ENCODE assay signal across 10 mouse cellular contexts in genomic region chr6:34637588-34638438, GRCm38 (mm10). TPM values are rescaled to one million over a fixed set of nuclear protein-coding genes. Genes with fewer than 3 reads are reported as not detected.
A peak's percentile ranks its signal among the peaks of the same experiment; 100 is the strongest.
DNase-seq lines count a peak whose midpoint lies in the region; ATAC-seq and TF ChIP-seq lines count a peak whose summit lies in the region.
"Had no signal": no experiment of that assay in that cellular context is flagged by ENCODE, and none has a peak within 500 bp of the region (broad histone marks: within the 10 kb centered on the region; RNA-seq: fewer than 3 reads in every experiment).

No protein-coding gene starts in this region.

- TF ChIP-seq CTCF in lung, adult 2 months (IDR thresholded peaks at IDR 0.05; ENCODE audit: insufficient read depth, low read length) = no peak

- H3K4me1 ChIP-seq in heart, embryonic 16.5 days (ENCODE audit: control insufficient read depth, insufficient read depth, low read length) = peaks cover 44% of the 10 kb centered on the region
- H3K4me1 ChIP-seq in lung, embryonic 15.5 days = peaks cover 41% of the 10 kb centered on the region
- H3K4me1 ChIP-seq in lung, adult 2 months (ENCODE audit: control insufficient read depth, insufficient read depth, low read length) = peaks cover 3% of the 10 kb centered on the region; the same call in 1 of the 2 replicates
- H3K4me1 ChIP-seq in embryonic facial prominence, embryonic 11.5 days (ENCODE audit: control insufficient read depth, insufficient read depth, low read length) = peaks cover 6% of the 10 kb centered on the region; the same call in 1 of the 2 replicates

- H3K4me2 ChIP-seq in heart, embryonic 16.5 days (ENCODE audit: low read depth, low read length) = no peak overlapping the region
- H3K4me2 ChIP-seq in lung, embryonic 15.5 days = no peak overlapping the region
- no peak overlapping the region for H3K4me2 ChIP-seq in embryonic facial prominence, embryonic 11.5 days (ENCODE audit: low read depth, low read length)
- H3K4me2 ChIP-seq in myocyte (ENCODE audit: low read depth) = peak overlapping the region; percentile 72

- no peak for TF ChIP-seq POLR2A in lung, adult 2 months (IDR thresholded peaks at IDR 0.05; ENCODE audit: borderline replicate concordance, extremely low read depth, low read depth, low read length)
- TF ChIP-seq POLR2A in myocyte (IDR thresholded peaks at IDR 0.05; ENCODE audit: insufficient read length, low read depth) = no peak

- H3K79me2 ChIP-seq in myocyte (ENCODE audit: control insufficient read depth, insufficient read depth) = peaks cover 82% of the 10 kb centered on the region

- H3K36me3 ChIP-seq in heart, embryonic 16.5 days (ENCODE audit: control insufficient read depth, insufficient read depth) = no peaks in the 10 kb centered on the region
- H3K36me3 ChIP-seq in lung, embryonic 15.5 days = no peaks in the 10 kb centered on the region
- no peaks in the 10 kb centered on the region for H3K36me3 ChIP-seq in embryonic facial prominence, embryonic 11.5 days (replicated peaks; ENCODE audit: control insufficient read depth, insufficient read depth, low read depth, low read length)
- no peaks in the 10 kb centered on the region for H3K36me3 ChIP-seq in myocyte (ENCODE audit: control insufficient read depth, insufficient read depth)
- H3K36me3 ChIP-seq: midbrain, embryonic 10.5 days had no signal

- peak overlapping the region; percentile 59 for H3K27ac ChIP-seq in heart, embryonic 16.5 days (ENCODE audit: low read length)
- peak overlapping the region; percentile 40 for H3K27ac ChIP-seq in lung, embryonic 15.5 days
- peak overlapping the region; percentile 5; the same call in 1 of the 2 replicates for H3K27ac ChIP-seq in embryonic facial prominence, embryonic 11.5 days (replicated peaks; ENCODE audit: low read depth, low read length)
- H3K27ac ChIP-seq: midbrain, embryonic 10.5 days had no signal

- intact Hi-C loops in heart, postnatal 14 days (cut with DNase I) = loop anchor here (2.0 to 5.0 kb wide), 2 partner anchors 23 to 41 kb away; partner anchors contain the start of gene Cald1

- no peak overlapping the region for H3K9ac ChIP-seq in heart, embryonic 16.5 days (ENCODE audit: low read length)
- H3K9ac ChIP-seq in lung, embryonic 15.5 days = no peak overlapping the region
- H3K9ac ChIP-seq in embryonic facial prominence, embryonic 11.5 days (replicated peaks; ENCODE audit: low read length) = no peak overlapping the region
- H3K9ac ChIP-seq: liver, postnatal 0 days had no signal

- 45% methylated on average over 10 of the region's 10 CpGs for WGBS in heart, embryonic 16.5 days
- 52% methylated on average over 10 of the region's 10 CpGs for WGBS in lung, embryonic 15.5 days
- WGBS in lung, adult 2 months = 66% methylated on average over 10 of the region's 10 CpGs
- 38% methylated on average over 10 of the region's 10 CpGs for WGBS in embryonic facial prominence, embryonic 11.5 days

- DNase-seq in heart, postnatal 14 days = no peak
- no peak for DNase-seq in lung, adult 2 months
- DNase-seq in embryonic facial prominence, embryonic 11.5 days (ENCODE audit: low spot score) = peak; percentile 76
- no peak for DNase-seq in layer of hippocampus, postnatal 36 days
- DNase-seq: cerebellum, adult 11-12 months; liver, postnatal 0 days had no signal

- no peak for ATAC-seq in heart, embryonic 16.5 days (replicated peaks; ENCODE audit: extremely low read depth, insufficient read depth, low FRiP score)
- ATAC-seq in lung, embryonic 15.5 days (ENCODE audit: borderline replicate concordance, extremely low read depth, low FRiP score, low TSS enrichment) = no peak; the same call in 1 of the 2 replicates
- peak; percentile 70; the same call in 1 of the 2 replicates for ATAC-seq in embryonic facial prominence, embryonic 11.5 days (replicated peaks; ENCODE audit: insufficient number of reproducible peaks, low FRiP score, low TSS enrichment, low read depth)
- ATAC-seq: liver, postnatal 0 days had no signal

- no peak overlapping the region for H3ac ChIP-seq in myocyte (ENCODE audit: control insufficient read depth, insufficient read length)

- H3K27me3 ChIP-seq in heart, embryonic 16.5 days (ENCODE audit: control insufficient read depth, insufficient read depth, low read length) = no peaks in the 10 kb centered on the region
- H3K27me3 ChIP-seq in lung, embryonic 15.5 days = no peaks in the 10 kb centered on the region
- no peaks in the 10 kb centered on the region for H3K27me3 ChIP-seq in embryonic facial prominence, embryonic 11.5 days (ENCODE audit: control insufficient read depth, insufficient read depth, low read length)
- no peaks in the 10 kb centered on the region for H3K27me3 ChIP-seq in myocyte (ENCODE audit: control insufficient read depth, insufficient read depth, insufficient read length)

- H3K4me3 ChIP-seq in heart, embryonic 16.5 days (ENCODE audit: low read length) = no peak overlapping the region
- H3K4me3 ChIP-seq in lung, embryonic 15.5 days = no peak overlapping the region
- H3K4me3 ChIP-seq in lung, adult 2 months (replicated peaks; ENCODE audit: extremely low read depth, low read depth, low read length) = no peak overlapping the region
- H3K4me3 ChIP-seq in embryonic facial prominence, embryonic 11.5 days (ENCODE audit: low read depth, low read length) = no peak overlapping the region
- H3K4me3 ChIP-seq in myocyte = no peak overlapping the region
- H3K4me3 ChIP-seq: midbrain, embryonic 10.5 days had no signal

- H3K9me3 ChIP-seq in heart, embryonic 16.5 days (replicated peaks; ENCODE audit: control insufficient read depth, low read length) = no peaks in the 10 kb centered on the region
- H3K9me3 ChIP-seq in lung, embryonic 15.5 days = no peaks in the 10 kb centered on the region
- no peaks in the 10 kb centered on the region for H3K9me3 ChIP-seq in embryonic facial prominence, embryonic 11.5 days (replicated peaks; ENCODE audit: control insufficient read depth, low read length)
- H3K9me3 ChIP-seq: midbrain, embryonic 10.5 days had no signal

TF ChIP-seq in myocyte, 11 proteins besides CTCF, POLR2A, EP300 and RAD21:
- peak; percentile 59; the same call in 1 of the 2 replicates for TF ChIP-seq CEBPB (IDR thresholded peaks at IDR 0.05; ENCODE audit: insufficient read depth, poor library complexity, severe bottlenecking)
- TF ChIP-seq MAX (IDR thresholded peaks at IDR 0.05; ENCODE audit: low read depth) = no peak
- no peak for TF ChIP-seq E2F4 (IDR thresholded peaks at IDR 0.05; ENCODE audit: insufficient read depth)

RNA-seq across cellular contexts. Expression of gene Cald1, which starts 39.5 kb away (rescaled TPM):
- 122 and 138 TPM in 2 replicates for polyA plus RNA-seq in heart, embryonic 16.5 days (2015; fragmentation: Nextera tagmentation; extraction: Ambion mirVana)
- 10 to 100 TPM; 56.0 to 59.6 TPM for total RNA-seq in heart, postnatal 14 days (2021)
- 292 and 299 TPM in 2 replicates for polyA plus RNA-seq in lung, embryonic 15.5 days (2015; fragmentation: Nextera tagmentation; extraction: Ambion mirVana)
- polyA plus RNA-seq in lung, adult 2 months (2012; rRNA removed) = 24.4 and 37.4 TPM in 2 replicates
- polyA plus RNA-seq in embryonic facial prominence, embryonic 11.5 days (2014; fragmentation: Nextera tagmentation; extraction: Ambion mirVana) = 274 and 283 TPM in 2 replicates
- 88.1 TPM for polyA plus RNA-seq in myocyte (2012; fragmentation: generic; extraction: Trizol)
- 10 to 100 TPM; 34.0 to 40.7 TPM for total RNA-seq in layer of hippocampus, postnatal 36 days (2021)

Comparison
In these comparisons a context has a peak if more than half of its experiments do, and no peak if none do; other contexts are left out.
1. H3K27ac ChIP-seq: peak in every context shown above with its lines; median percentile 59 in heart, embryonic 16.5 days; 40 in lung, embryonic 15.5 days; 5 in embryonic facial prominence, embryonic 11.5 days.